Comparison of ENCODE assay signal across 10 mouse cellular contexts in genomic region chr8:94773048-94773447, GRCm38 (mm10). TPM values are rescaled to one million over a fixed set of nuclear protein-coding genes. Genes with fewer than 3 reads are reported as not detected.
DNase-seq lines count a peak whose midpoint lies in the region; ATAC-seq and TF ChIP-seq lines count a peak whose summit lies in the region.
"Had no signal": no experiment of that assay in that cellular context is flagged by ENCODE, and none has a peak within 500 bp of the region (broad histone marks: within the 10 kb centered on the region; RNA-seq: fewer than 3 reads in every experiment).

No protein-coding gene starts in this region.

- ATAC-seq in limb, embryonic 14.5 days (ENCODE audit: low FRiP score, low read depth): no peak

- no peak for TF ChIP-seq CTCF in gastrocnemius, adult 2 months (IDR thresholded peaks at IDR 0.05)

- no peak overlapping the region for H3K9ac ChIP-seq in limb, embryonic 14.5 days (ENCODE audit: low read depth, low read length, severe bottlenecking)
- H3K9ac ChIP-seq: liver, embryonic 15.5 days had no signal

- no peaks in the 10 kb centered on the region for H3K36me3 ChIP-seq in limb, embryonic 14.5 days (ENCODE audit: control insufficient read depth, insufficient read depth, low read length)
- H3K36me3 ChIP-seq: liver, embryonic 15.5 days had no signal

- no peak overlapping the region for H3K27ac ChIP-seq in gastrocnemius, adult 2 months
- no peak overlapping the region for H3K27ac ChIP-seq in limb, embryonic 14.5 days (replicated peaks; ENCODE audit: low read depth, low read length)
- H3K27ac ChIP-seq: liver, embryonic 15.5 days had no signal

- H3K4me2 ChIP-seq in limb, embryonic 14.5 days (replicated peaks; ENCODE audit: low read depth, low read length, severe bottlenecking): 0 out of 2 replicates have a peak overlapping the region, but pooled peaks have one; percentile 94

- 47% methylated on average over 6 of the region's 6 CpGs for WGBS in limb, embryonic 14.5 days

- H3K27me3 ChIP-seq in limb, embryonic 14.5 days (ENCODE audit: control insufficient read depth, insufficient read depth, low read length): peaks cover 10% of the 10 kb centered on the region; the same call in 1 of the 2 replicates

- no peaks in the 10 kb centered on the region for H3K9me3 ChIP-seq in limb, embryonic 14.5 days (ENCODE audit: control insufficient read depth, low read length)
- H3K9me3 ChIP-seq: liver, embryonic 15.5 days had no signal

- peaks cover 19% of the 10 kb centered on the region for H3K4me1 ChIP-seq in limb, embryonic 14.5 days (ENCODE audit: control insufficient read depth, insufficient read depth, low read length)

- intact Hi-C loops in gastrocnemius, adult 2 months (cut with DNase I): no loop called here

- peak overlapping the region; percentile 81 for H3K4me3 ChIP-seq in gastrocnemius, adult 2 months
- 0 out of 2 replicates have a peak overlapping the region, but pooled peaks have one; percentile 46 for H3K4me3 ChIP-seq in limb, embryonic 14.5 days (replicated peaks; ENCODE audit: low read length)

- no peak for DNase-seq in gastrocnemius, adult 2 months
- DNase-seq in gastrocnemius, postnatal 10 days: no peak
- DNase-seq in right cerebral cortex, adult 18-20 months: peak; percentile 65
- DNase-seq in right cerebral cortex, postnatal 36 days (ENCODE audit: low spot score in 2 of 2): no peak
- no peak for DNase-seq in limb, embryonic 14.5 days (ENCODE audit: low spot score)
- DNase-seq in embryo, embryonic 11 days: no peak
- no peak for DNase-seq in embryo, embryonic 10.5 days (ENCODE audit: low spot score)
- DNase-seq in natural killer cell, adult 2 months (ENCODE audit: low spot score in 2 of 2): no peak

- no peak for TF ChIP-seq POLR2A in limb, embryonic 14.5 days (IDR thresholded peaks at IDR 0.05; ENCODE audit: borderline replicate concordance, extremely low read depth, insufficient read depth, insufficient read length)

RNA-seq across cellular contexts. Expression of gene Cx3cl1, which starts 1.2 kb away (rescaled TPM):
- total RNA-seq in gastrocnemius, adult 2 months (2021): 1 to 10 TPM in 1 of 2 experiments, under 1 TPM in 1; 0.36 to 1.0 TPM
- total RNA-seq in gastrocnemius, postnatal 10 days (2021): 1 to 10 TPM; 1.2 to 2.4 TPM
- 8.7 and 10.5 TPM in 2 replicates for polyA plus RNA-seq in limb, embryonic 14.5 days (2012; rRNA removed)
- polyA plus RNA-seq in limb, embryonic 14.5 days (2014; fragmentation: Nextera tagmentation; extraction: Ambion mirVana): 8.3 and 8.6 TPM in 2 replicates
- total RNA-seq: common myeloid progenitor, adult 5-6 weeks had no signal

RNA-seq across cellular contexts. Expression of gene Ccl22, which starts 27.7 kb away (rescaled TPM):
- total RNA-seq in gastrocnemius, adult 2 months (2021): not detected
- not detected for total RNA-seq in gastrocnemius, postnatal 10 days (2021)
- polyA plus RNA-seq in limb, embryonic 14.5 days (2012; rRNA removed): not detected in 2 replicates
- 0.14 TPM in 1 of 2 replicates, not detected in the other for polyA plus RNA-seq in limb, embryonic 14.5 days (2014; fragmentation: Nextera tagmentation; extraction: Ambion mirVana)
- total RNA-seq: common myeloid progenitor, adult 5-6 weeks had no signal

RNA-seq across cellular contexts. Expression of gene Ccl17, which starts 37.2 kb away (rescaled TPM):
- not detected for total RNA-seq in gastrocnemius, adult 2 months (2021)
- total RNA-seq in gastrocnemius, postnatal 10 days (2021): not detected
- 0.45 TPM in 1 of 2 replicates, not detected in the other for polyA plus RNA-seq in limb, embryonic 14.5 days (2012; rRNA removed)
- polyA plus RNA-seq in limb, embryonic 14.5 days (2014; fragmentation: Nextera tagmentation; extraction: Ambion mirVana): 0.67 TPM in 1 of 2 replicates, not detected in the other
- polyA plus RNA-seq: liver, embryonic 15.5 days had no signal
